Mouse (Mus musculus) kidney, embryonic 15.5 days (tissue): ENCODE measurements around the gene Ush1g. TPM values are rescaled to one million over a fixed set of nuclear protein-coding genes. Genes with fewer than 3 reads are reported as not detected.
A peak's percentile ranks its signal among the peaks of the same experiment; 100 is the strongest.

Source experiments
- ATAC-seq: fragments of 200-750 bp; cut with Nextera tagmentation; replicated peaks from 2 replicates; pipeline ENCODE4 v1.8.0; 2017; ENCODE audit warnings: moderate TSS enrichment; ENCODE audit not compliant: low FRiP score
- H3K27ac ChIP-seq: fragments of 300-500 bp; sonication (generic); 2 replicates; pipeline ENCODE4 v1.5.1; 2015; ENCODE audit warnings: mild to moderate bottlenecking, inconsistent platforms
- H3K27me3 ChIP-seq: fragments of 300-500 bp; sonication (generic); 2 replicates; pipeline ENCODE4 v1.6.1; 2015; ENCODE audit warnings: inconsistent platforms
- H3K36me3 ChIP-seq: fragments of 300-500 bp; sonication (generic); 2 replicates; pipeline ENCODE4 v1.6.1; 2015; ENCODE audit warnings: inconsistent platforms
- H3K4me1 ChIP-seq: fragments of 300-500 bp; sonication (generic); 2 replicates; pipeline ENCODE4 v1.6.1; 2015; ENCODE audit warnings: inconsistent platforms
- H3K4me2 ChIP-seq: fragments of 300-500 bp; sonication (generic); 2 replicates; pipeline ENCODE4 v1.6.1; 2015; ENCODE audit warnings: moderate library complexity, mild to moderate bottlenecking, inconsistent platforms
- H3K4me3 ChIP-seq: fragments of 300-500 bp; sonication (generic); replicated peaks from 2 replicates; pipeline ENCODE4 v1.5.1; 2015; ENCODE audit warnings: mild to moderate bottlenecking, inconsistent platforms
- H3K9ac ChIP-seq: fragments of 300-500 bp; sonication (generic); 2 replicates; pipeline ENCODE4 v1.6.1; 2015; ENCODE audit warnings: mild to moderate bottlenecking, inconsistent platforms
- H3K9me3 ChIP-seq: fragments of 300-500 bp; sonication (generic); replicated peaks from 2 replicates; pipeline ENCODE4 v1.6.1; 2016; ENCODE audit warnings: inconsistent platforms
- WGBS: fragments of 180-500 bp; shearing (Covaris S2); methylation state at CpG from one replicate; pipeline ENCODE4 v1.1.7; 2015; ENCODE audit warnings: mixed read lengths; 5-methylcytosine and 5-hydroxymethylcytosine counted together
- polyA plus RNA-seq: library from polyadenylated mRNA; unstranded; fragments of >200 nt; fragmentation: Nextera tagmentation; extraction: Ambion mirVana; gene quantifications from 2 replicates; pipeline ENCODE4 v1.2.1, GENCODE M21; 2015

Gene Ush1g
- polyA plus RNA-seq, 1 experiment from 2014 or later: not detected

DNA sequence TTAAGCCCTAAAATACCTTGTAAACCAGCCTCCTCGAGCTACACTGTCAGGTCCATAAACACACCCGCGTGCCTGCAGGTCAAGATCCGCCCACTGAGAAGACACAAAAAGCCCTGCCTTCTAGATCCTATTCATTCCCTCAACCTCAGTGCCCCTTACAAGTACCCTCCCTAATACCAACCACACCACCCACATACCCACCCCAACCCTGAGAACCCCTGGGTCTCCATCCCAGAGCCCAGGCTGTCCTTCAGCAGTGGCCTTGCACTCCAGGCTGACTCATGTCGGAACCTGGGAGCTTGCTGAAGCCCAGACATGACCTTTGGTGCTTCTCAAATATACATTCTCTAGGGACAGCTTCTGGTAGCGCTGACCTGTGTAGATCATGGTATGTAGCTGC lies 47.1 kb downstream of the Ush1g start:
- 80% methylated on average over 6 of the region's 6 CpGs for WGBS
- Histone ChIP-seq H3K27me3 (0 out of 2 replicates have a peak, but pooled peaks cover under 1% of the 10 kb centered on the region), H3K27ac (no peak overlapping the region), H3K9me3 (no peaks in the 10 kb centered on the region), H3K4me1 (peaks cover 23% of the 10 kb centered on the region), H3K9ac (no peak overlapping the region), H3K36me3 (no peaks in the 10 kb centered on the region), H3K4me3 (no peak overlapping the region), H3K4me2 (no peak overlapping the region)
- ATAC-seq: no peak

DNA sequence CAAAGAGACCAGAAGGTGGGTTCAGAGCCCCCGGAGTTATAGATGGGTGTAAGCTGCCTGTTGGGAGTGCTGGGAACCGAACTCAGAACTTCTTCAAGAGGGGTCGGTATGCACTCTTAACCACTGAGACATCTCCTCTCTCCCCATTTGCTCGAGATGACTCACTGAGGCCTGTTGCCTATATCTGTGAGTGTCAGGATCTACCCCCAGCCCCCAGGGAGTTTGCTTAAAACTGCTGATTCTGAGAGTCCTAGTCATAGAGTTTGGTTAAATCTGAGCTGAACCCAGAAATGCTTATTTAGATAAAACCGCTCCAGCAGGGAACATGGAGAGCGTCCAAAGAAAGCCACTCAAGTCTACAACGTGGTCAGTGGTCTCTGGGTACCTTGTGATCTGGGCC lies 47.7 kb downstream of the Ush1g start:
- ATAC-seq: no peak
- Histone ChIP-seq H3K4me2 (no peak overlapping the region), H3K9me3 (no peaks in the 10 kb centered on the region), H3K4me3 (no peak overlapping the region), H3K36me3 (peaks cover 2% of the 10 kb centered on the region; the same call in 1 of the 2 replicates), H3K27me3 (peaks cover 6% of the 10 kb centered on the region), H3K4me1 (peaks cover 23% of the 10 kb centered on the region), H3K27ac (no peak overlapping the region), H3K9ac (no peak overlapping the region)
- WGBS: 85% methylated on average over 7 of the region's 7 CpGs

GRCm38 (mm10) chr11:115273735-115274134 lies 48.1 kb downstream of the Ush1g start:
- no peak for ATAC-seq
- H3K4me2 ChIP-seq: no peak overlapping the region
- peaks cover 7% of the 10 kb centered on the region; the same call in 1 of the 2 replicates for H3K36me3 ChIP-seq
- H3K27me3 ChIP-seq: peaks cover 11% of the 10 kb centered on the region
- H3K27ac ChIP-seq: no peak overlapping the region
- WGBS: 39% methylated on average over 7 of the region's 7 CpGs
- H3K9ac ChIP-seq: no peak overlapping the region
- no peak overlapping the region for H3K4me3 ChIP-seq
- H3K4me1 ChIP-seq: peaks cover 23% of the 10 kb centered on the region
- no peaks in the 10 kb centered on the region for H3K9me3 ChIP-seq

DNA sequence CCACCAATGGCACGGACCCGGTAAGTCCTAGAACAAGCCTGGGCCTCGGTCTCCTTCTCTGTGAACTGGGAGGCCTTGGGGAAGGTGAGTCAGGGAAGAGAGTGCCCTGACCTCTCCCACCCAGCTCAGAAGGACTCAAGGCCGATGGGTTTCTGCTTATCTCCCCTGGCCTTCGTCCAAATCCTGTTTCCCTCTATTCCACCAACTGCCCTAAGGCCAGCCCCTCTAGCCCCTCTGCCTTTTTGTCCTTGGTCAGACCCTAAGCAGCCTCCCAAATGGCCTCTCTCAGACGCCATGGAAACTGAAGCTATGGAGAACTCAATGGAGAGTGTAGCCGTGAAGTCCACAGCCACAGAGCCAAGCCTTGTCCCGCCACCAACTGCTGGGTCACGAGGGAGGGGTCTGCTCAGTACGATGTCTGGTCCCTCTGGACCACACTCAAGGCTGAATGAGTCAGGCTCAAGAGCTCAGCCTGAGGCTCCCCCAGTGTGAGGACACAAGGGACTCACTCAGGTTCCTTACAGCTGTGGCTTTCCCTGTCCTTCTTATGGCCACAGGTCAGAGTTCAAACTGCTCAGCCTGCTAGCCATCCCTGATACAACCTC lies 48.8 kb downstream of the Ush1g start:
- H3K4me1 ChIP-seq: peaks cover 22% of the 10 kb centered on the region
- H3K4me3 ChIP-seq: no peak overlapping the region
- no peaks in the 10 kb centered on the region for H3K9me3 ChIP-seq
- H3K27me3 ChIP-seq: peaks cover 18% of the 10 kb centered on the region
- H3K9ac ChIP-seq: no peak overlapping the region
- WGBS: 75% methylated on average over 10 of the region's 10 CpGs
- H3K27ac ChIP-seq: no peak overlapping the region
- peaks cover 11% of the 10 kb centered on the region; the same call in 1 of the 2 replicates for H3K36me3 ChIP-seq
- no peak overlapping the region for H3K4me2 ChIP-seq
- ATAC-seq: no peak

GRCm38 (mm10) chr11:115271481-115271880 lies 50.4 kb downstream of the Ush1g start:
- Histone ChIP-seq H3K4me2 (no peak overlapping the region), H3K9me3 (no peaks in the 10 kb centered on the region), H3K36me3 (peaks cover 11% of the 10 kb centered on the region; the same call in 1 of the 2 replicates), H3K9ac (no peak overlapping the region), H3K27ac (no peak overlapping the region), H3K4me1 (peaks cover 27% of the 10 kb centered on the region), H3K4me3 (no peak overlapping the region), H3K27me3 (peaks cover 33% of the 10 kb centered on the region)
- no peak for ATAC-seq
- whole genome bisulfite sequencing: 63% methylated on average over 10 of the region's 10 CpGs

GRCm38 (mm10) chr11:115271052-115271451 lies 50.8 kb downstream of the Ush1g start:
- Histone ChIP-seq H3K9ac (no peak overlapping the region), H3K27me3 (peaks cover 38% of the 10 kb centered on the region), H3K4me2 (no peak overlapping the region), H3K4me3 (no peak overlapping the region), H3K36me3 (peaks cover 11% of the 10 kb centered on the region; the same call in 1 of the 2 replicates), H3K9me3 (no peaks in the 10 kb centered on the region), H3K4me1 (peaks cover 27% of the 10 kb centered on the region), H3K27ac (no peak overlapping the region)
- no peak for ATAC-seq
- WGBS: 80% methylated on average over 9 of the region's 9 CpGs

DNA sequence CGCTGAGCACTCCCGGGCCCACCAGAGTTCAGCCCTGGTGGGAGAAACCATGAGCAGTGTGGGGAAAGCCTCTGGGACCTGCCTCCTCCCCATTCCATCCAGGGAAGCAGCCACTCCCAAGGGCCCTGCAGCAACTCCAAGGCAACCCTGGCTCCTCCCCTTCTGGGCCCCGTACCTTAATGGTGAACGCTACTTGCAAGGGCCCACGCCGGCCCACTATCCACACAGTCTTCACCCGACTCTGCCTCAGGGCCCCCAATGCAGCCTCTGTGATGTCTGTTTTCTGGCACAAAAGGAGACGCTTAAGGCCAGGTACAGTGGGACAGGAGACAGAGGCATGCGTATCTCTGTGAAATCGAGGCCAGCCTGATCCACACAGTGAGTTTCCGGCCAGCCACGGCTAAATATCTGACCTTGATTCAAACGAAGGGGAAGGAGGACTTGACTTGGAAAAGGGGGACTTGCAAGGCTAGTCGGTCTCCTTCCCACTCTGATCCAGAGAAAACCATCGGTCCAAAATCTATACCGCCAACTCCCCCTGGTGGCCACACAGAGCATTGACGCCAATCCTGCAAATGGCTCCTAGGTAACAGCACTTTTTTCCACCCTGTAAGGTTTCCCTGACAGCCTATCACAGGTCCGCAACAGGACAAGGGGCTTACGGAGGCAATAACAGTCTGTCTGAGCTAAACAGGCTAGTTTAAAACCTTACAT lies 51.5 kb downstream of the Ush1g start:
- Histone ChIP-seq H3K4me2 (no peak overlapping the region), H3K27ac (no peak overlapping the region), H3K9me3 (no peaks in the 10 kb centered on the region), H3K9ac (no peak overlapping the region), H3K36me3 (peaks cover 11% of the 10 kb centered on the region; the same call in 1 of the 2 replicates), H3K27me3 (peaks cover 45% of the 10 kb centered on the region), H3K4me1 (peaks cover 27% of the 10 kb centered on the region), H3K4me3 (no peak overlapping the region)
- ATAC-seq: no peak
- 25% methylated on average over 19 of the region's 19 CpGs for WGBS

GRCm38 (mm10) chr11:115269330-115270066 lies 52.3 kb downstream of the Ush1g start:
- no peaks in the 10 kb centered on the region for H3K9me3 ChIP-seq
- no peak overlapping the region for H3K27ac ChIP-seq
- H3K4me1 ChIP-seq: peaks cover 32% of the 10 kb centered on the region
- no peak overlapping the region for H3K4me2 ChIP-seq
- H3K9ac ChIP-seq: no peak overlapping the region
- 83% methylated on average over 26 of the region's 27 CpGs for WGBS
- peaks cover 11% of the 10 kb centered on the region; the same call in 1 of the 2 replicates for H3K36me3 ChIP-seq
- peaks cover 53% of the 10 kb centered on the region for H3K27me3 ChIP-seq
- no peak overlapping the region for H3K4me3 ChIP-seq
- no peak for ATAC-seq

DNA sequence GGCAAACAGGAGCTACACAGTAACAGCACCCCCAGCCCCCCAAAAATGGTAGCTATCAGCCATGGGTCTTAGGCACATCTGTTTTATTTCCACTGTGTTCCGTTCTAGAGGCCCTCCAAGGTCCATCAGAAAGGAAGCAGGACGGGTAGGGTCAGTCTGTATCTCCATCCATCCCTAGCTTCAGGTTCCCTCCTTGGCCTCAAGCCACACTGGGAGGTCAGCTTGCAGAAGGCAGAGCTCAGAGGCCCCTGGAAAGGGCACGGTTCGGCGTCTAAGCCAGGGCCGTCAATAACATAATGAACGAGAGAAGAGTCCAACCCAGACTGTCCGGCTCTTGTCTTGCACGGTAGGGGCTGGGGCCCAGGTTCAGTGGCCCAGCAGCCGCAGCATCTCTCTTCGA lies 53.9 kb downstream of the Ush1g start:
- Histone ChIP-seq H3K4me2 (no peak overlapping the region), H3K4me3 (no peak overlapping the region), H3K27ac (no peak overlapping the region), H3K4me1 (peaks cover 32% of the 10 kb centered on the region), H3K27me3 (peaks cover 69% of the 10 kb centered on the region), H3K9ac (no peak overlapping the region), H3K36me3 (peaks cover 11% of the 10 kb centered on the region; the same call in 1 of the 2 replicates), H3K9me3 (no peaks in the 10 kb centered on the region)
- no peak for ATAC-seq
- WGBS: 58% methylated on average over 11 of the region's 11 CpGs

DNA sequence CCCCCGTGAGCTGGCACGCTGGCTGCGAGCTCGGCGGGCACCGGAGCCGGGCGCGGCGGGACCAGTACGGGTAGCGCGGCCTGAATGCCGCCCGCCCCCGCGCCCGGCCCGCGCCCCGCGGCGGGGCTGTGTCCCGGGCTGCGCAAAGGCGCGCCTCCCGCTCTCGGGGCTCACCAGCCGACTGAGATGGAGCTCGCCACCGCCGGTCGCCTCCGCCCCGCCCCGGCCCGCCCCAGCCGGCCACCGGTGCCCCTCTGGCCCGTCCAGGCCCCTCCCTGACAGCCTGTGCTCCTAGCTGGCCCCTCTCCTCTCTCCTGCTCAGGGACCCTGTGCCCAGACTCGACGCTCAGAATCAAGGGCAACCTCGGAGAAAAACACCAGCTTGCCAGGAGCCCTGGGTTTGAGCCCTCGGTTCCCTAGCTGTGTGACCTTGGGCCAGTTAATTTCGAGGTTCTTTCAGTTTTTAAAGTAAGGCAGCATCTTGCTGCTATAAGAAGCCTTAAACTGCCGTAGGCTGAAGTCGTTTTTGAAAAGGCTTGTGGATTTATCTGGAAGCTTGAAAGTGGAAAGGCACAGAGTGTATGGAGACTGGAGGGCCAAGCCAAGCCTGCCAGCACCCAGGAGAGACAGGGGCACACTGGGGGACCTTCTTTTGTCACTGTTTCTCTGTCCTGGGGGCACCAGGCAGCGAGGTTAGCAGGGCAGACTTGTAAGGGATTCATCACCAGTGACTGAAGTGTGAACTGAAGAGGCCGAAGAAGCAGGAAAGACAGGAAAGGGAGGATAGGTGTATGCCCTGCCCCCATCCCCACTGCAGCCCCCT lies 54.6 kb downstream of the Ush1g start, which contains the start of gene Grin2c:
Gene Grin2c, minus strand, starts transcription at position 183 of the 823 bp plus-strand sequence.
- Histone ChIP-seq H3K27ac (no peak within 1 kb of the TSS), H3K9me3 (no peaks in the 10 kb centered on the region), H3K27me3 (peaks cover 76% of the 10 kb centered on the region), H3K4me3 (peak within 1 kb of the TSS; percentile 39), H3K9ac (0 out of 2 replicates have a peak within 1 kb of the TSS, but pooled peaks have one; percentile 3), H3K4me2 (peak within 1 kb of the TSS; percentile 68), H3K4me1 (peaks cover 32% of the 10 kb centered on the region), H3K36me3 (peaks cover 11% of the 10 kb centered on the region; the same call in 1 of the 2 replicates)
- WGBS: 8% methylated on average over 29 of the region's 50 CpGs
- ATAC-seq: no peak

- H3K4me3 ChIP-seq: peak overlapping the region; percentile 39
- peaks cover 11% of the 10 kb centered on the region; the same call in 1 of the 2 replicates for H3K36me3 ChIP-seq
- H3K9ac ChIP-seq: no peak overlapping the region
- H3K9me3 ChIP-seq: no peaks in the 10 kb centered on the region
- H3K4me2 ChIP-seq: peak overlapping the region; percentile 68
- no peak overlapping the region for H3K27ac ChIP-seq
- ATAC-seq: no peak
- peaks cover 32% of the 10 kb centered on the region for H3K4me1 ChIP-seq
- WGBS: 2% methylated on average over 22 of the region's 22 CpGs
- H3K27me3 ChIP-seq: peaks cover 84% of the 10 kb centered on the region
Observed at GRCm38 (mm10) chr11:115266400-115266778, 55.5 kb downstream of the Ush1g start.
